Mouse (Mus musculus): ENCODE measurements around the gene C77080. TPM values are rescaled to one million over a fixed set of nuclear protein-coding genes. Genes with fewer than 3 reads are reported as not detected.
A peak's percentile ranks its signal among the peaks of the same experiment; 100 is the strongest.

C77080 gene
- total RNA-seq, 2 experiments from 2014 or later: 6.5 to 8.6 TPM

DNA sequence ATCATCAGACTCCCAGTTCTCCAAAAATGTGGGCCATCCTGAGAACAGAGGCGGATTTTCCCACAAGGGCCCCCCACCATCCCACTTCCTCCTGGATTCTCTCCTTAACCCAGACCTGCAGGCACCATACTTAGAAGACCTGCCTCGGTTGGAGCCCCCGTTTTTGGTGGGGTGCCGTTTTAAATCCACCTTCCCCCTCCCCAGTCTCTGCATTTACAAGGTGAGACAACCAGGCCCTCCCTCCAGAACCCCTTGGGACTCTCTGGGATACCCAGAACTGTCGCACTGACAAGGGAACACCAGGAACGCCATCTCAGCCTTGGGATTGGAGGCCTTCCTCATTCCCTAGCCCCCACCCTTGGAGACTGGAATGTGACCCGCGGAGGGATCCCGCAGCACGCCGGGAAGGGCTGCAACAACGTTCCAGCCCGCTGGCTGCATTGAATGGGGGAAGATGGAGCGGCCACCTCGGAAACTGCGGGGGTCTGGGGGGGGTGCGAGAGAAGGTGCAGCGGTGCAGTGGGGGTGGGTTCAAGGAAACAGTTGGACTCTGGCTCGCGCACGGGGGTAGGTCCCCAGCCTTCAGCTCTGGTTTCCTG is 23.3 kb downstream of the C77080 start:
- peak; percentile 36 for DNase-seq

DNA sequence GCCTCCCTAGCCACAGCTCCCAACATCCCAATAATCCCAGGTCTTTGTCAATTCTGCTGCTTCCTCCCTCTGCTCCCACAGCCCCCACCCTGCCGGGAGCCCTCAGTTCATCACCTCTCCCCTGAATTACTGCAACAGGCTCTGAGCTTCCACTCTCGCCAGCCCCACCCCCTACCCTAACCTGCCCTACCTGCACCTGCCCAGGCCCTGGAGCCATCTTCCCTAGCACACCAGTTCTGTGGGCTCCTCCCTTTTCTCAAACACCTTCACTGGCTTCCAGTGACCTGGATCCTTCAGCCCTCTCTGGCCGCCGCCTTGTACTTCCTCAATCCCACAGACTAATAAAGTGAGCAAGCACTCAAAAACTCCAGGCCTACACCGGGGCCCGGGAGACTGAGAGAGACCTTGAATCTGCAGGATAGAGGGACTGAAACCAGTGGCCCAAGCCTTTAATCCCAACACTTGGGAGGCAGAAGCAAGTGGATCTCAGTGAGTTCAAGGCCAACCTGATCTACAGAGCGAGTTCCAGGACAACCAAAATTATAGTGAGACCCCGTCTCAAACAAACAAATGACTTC is 24.9 kb downstream of the C77080 start:
- DNase-seq: no peak

DNA sequence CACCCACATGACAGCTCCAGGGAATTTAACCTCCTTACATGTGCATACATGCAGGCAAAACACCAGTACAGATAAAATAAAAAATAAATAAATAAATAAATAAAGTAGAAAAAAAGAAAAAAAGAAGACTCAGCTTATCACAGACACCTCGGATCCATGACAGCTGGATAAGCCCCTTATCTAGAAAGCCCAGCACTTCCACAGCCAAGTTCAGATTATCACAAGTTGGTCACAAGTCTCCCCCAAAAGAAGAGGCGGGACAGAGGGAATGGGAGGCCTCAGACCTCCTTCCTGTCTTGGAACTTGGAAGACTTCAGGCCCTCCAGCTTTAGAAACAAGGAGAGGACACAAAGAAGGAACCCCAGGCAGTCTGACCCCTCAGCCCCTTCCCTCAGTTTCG is 26.1 kb downstream of the C77080 start:
- no peak for DNase-seq

DNA sequence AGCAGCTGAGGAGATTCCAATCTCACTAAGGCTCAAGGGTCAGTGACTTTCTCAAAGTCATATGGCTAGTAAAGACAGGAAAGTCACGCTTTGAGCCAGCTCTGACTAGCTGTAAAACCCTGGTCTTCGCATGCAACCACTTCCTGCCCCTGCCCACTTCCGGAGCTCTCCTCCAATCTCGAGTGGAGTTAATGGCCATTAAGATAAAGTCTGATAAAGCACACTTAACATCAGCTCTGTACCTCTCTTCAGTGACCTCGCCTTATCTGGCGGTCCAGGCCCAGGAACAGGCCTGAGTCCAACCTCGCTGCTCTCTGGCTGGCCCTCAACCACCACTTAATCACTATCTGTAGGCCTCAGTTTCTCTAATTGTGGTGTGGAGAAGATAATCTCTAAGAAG is 26.7 kb downstream of the C77080 start:
- DNase-seq: no peak

DNA sequence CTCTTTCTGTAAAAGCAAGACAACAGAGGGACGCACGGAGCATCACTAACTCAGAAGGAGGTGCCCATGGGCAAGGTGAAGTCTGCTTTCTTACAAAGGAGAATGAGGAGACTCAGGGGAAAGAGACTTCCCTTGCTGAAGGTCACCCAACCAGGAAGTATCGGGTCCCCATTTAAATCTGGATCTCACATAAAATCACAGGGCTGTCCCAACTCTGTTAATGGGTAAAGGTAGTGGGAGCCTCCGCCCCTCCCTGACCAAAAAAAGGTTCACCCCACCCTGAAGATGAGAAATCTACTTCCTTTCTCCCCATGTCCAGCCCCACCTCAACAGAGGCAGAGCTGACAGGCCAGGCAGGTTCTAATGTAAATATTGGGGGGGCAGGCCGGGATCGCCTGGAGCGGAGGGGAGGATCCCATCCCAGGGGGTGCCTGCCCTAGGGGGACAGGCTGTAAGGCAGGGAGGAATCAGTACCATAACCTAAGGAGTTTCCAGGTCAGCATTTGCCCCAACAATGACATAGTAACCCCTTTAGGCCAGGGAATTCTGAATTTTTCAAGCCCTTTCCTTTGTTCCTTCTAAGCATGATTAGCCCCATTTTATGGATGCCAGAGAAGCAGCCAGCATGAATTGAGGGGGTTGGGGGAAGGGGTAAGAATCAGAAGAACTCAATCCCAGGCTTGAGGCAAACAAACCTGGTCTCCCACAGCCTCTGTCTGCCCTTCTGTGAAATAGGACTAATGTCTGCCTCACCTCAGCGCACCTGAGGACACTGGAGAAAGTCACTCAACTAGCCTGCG is 28.4 kb downstream of the C77080 start:
- no peak for DNase-seq

DNA sequence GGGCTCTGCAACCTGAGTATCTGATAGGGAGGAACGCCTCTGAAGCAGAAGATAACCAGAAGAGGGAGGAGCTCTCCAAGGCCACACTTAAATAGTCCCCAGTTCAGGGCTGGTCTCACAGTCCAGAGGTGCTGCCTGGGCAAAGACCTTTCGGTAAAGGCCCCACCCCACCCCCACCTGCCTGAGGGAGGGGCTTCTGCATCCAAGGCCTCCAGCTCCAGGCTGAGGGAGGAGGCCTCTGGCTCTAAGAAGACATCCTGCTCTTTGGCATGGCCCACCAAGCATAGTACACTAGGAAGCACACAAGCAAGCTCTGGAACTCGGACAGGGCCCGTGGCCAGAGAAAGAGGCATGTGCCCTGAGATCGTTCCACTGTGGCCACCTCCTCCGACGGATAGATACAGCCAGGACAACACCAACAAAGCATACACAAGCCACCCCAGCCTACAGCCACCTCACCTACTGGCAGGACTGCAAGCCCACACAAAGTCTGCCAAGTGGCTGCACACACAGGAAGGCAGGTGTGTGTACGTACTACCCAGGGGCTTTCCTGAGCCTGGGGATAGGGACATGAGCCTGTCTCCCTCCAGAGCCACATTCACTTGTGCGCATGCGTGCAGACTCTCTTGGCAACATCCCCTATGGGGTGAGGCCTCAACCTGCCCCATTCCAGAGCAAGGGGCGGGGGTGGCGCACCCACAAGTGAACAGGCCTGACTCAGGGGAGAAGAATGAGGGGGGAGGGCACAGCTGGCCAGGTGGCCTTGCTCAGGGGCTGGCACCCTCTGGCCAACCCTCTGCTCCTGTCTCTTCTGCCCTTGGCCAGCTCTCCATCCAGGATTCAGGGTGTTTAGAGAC is 29.4 kb downstream of the C77080 start:
- DNase-seq: no peak

DNA sequence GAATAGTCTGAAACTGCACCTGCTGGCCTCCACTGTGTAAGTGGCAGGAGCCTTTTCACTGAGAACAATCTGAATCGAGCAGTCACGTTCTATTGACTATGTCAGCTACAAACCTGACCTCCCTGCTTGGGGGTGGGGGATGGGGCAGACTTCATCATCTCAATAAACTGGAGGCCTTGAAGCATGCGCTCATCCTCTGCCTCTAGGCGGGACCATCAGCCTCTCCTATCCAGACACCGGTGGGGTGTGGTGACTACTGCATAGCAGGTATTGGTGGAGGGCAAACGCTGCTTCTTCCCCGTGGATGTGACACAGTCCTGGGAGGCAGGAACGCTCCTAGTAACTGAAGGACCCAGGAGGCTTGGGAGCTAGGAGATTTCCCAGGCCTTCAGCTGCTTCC is 30.3 kb downstream of the C77080 start:
- no peak for DNase-seq

DNA sequence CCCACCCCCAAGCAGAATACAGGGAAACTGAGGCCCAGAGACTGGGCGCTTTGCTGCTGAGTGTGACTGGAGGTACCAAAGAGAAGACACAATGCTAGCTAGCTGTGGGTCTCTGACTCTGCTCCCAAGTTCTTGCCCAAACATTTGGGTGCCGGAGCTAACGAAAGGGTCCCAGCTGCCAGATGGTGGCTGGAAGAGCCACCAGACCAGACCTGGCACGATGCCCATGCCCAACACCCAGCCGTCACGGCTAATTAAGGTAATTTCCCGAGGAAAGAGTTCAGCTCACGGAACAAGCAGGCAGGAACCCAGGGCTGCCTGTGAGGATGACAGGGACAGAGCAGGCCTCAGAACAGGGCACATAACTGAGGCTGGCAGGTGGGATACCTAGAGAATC is 33.2 kb downstream of the C77080 start:
- no peak for DNase-seq

DNA sequence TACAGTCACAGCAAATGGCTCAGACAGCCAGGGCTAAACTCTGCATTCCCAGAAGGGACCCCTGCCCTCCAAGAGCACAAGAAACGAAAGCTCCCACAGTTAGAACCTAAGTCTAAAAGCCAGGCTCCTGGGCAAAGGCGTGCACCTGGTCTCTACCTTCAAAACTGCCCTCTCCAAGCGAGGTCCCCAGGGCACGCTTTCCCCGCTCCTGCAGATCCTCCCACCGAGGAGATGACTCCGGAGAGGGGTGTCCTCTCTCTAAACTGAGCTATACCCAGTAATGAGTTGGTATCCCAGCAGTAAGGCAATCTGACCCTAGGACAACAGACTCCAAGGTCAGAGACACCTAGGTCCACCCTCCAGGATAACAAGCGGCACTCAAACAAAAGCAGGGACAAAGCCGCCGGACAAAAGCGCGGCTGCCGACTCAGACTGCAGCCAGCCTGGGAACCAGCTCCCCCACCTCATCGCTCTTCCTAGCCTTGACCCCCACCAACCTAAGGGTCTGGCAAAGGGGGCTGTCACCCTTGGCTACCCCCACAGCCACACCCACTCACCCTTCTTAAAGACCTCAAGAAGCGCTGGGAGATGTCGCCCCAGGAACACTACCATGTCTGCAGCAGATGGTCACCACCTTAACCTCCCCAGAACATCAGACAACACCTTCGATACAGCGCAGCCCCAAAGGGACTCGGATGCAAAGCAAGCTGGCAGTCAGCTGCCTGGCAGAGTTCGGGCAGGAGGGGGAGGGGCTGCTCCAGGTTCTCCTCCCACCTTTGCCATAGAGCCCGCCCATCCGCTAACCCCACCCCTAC is 33.8 kb downstream of the C77080 start:
- DNase-seq: no peak

DNA sequence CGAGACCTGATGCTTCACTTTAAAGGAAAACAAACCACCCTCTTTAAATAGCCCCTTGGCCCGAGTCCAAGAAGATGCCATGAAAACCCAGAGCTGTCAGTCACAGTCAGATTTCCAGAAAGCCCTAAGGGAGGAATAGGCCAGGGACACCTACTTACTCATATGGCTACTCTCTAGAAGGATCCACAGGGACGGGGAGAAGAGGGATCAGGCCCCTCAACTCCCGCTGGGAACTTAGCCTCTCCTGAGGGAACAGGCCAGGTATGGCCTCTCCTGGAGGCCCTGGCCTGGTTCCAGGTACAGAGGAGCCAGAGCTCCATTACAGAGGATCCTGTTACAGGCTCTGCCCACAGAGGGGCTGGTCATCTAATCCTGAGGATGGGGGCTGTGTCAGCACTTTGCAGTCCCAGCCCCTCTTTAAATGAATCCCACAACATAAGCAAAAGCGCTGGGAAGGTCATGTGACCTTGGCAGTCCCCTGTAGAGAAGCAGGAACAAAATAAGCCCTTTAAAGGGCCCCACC is 34.7 kb downstream of the C77080 start:
- no peak for DNase-seq

DNA sequence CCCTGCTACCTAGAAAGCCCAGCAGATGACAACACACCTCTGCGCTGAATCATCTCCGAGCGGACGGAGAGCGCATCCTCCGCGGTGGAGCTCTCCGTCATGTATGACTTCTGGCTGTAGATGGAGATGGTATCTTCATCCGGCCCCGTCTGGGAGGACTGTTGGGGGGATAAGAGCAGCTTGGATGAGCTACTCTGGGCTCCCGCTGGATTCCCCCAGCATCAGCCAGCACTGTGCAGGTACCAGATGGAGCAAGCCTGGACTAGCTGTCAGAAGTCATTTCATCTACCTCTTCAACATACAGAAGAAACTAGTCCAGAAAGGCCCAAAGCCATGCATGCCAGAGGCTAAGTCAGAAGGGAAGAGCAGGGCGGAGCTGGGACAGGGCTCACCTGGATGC is 35.9 kb downstream of the C77080 start:
- no peak for DNase-seq

DNA sequence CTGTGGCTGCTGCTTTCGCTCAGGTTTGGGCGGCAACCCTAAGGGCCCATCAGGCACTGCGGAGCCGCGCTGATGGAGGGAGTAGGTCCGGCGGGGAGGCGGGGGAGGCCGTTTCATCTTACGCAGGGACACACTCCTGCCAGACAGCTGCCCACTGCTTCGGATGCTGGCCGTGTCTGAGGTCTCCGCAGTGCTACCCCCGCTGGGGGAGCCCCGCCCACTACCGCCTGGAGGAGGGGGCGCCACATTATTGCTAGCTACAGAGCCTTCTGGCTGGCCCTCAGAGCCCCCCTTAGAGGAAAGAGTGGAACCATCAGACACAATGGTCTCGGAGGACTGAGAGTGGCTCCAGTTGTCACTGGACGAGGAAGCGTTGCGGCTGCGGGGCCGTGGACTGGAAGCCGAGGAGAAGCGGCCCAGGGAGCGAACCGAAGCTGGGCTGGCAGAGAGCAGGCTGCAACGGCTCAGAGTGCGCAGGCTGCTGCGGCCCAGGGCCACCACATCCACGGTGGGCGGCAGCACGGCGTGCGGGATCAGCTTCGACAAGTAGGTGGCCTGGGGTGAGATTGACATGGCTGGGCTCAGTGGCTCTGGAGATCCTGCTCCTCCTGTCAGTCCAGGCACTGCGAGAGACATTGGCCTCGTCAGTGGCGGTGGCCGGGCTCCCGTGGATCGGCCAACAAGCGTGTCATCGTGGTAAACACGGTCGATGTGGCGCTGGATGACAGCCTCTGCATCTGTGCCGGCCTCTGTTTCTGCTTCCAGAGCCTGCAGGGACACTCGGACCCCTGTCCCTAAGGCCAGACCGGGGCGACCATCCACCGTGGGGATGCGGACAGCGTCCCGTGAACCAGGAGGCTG is 37.6 kb downstream of the C77080 start:
- DNase-seq: no peak

DNA sequence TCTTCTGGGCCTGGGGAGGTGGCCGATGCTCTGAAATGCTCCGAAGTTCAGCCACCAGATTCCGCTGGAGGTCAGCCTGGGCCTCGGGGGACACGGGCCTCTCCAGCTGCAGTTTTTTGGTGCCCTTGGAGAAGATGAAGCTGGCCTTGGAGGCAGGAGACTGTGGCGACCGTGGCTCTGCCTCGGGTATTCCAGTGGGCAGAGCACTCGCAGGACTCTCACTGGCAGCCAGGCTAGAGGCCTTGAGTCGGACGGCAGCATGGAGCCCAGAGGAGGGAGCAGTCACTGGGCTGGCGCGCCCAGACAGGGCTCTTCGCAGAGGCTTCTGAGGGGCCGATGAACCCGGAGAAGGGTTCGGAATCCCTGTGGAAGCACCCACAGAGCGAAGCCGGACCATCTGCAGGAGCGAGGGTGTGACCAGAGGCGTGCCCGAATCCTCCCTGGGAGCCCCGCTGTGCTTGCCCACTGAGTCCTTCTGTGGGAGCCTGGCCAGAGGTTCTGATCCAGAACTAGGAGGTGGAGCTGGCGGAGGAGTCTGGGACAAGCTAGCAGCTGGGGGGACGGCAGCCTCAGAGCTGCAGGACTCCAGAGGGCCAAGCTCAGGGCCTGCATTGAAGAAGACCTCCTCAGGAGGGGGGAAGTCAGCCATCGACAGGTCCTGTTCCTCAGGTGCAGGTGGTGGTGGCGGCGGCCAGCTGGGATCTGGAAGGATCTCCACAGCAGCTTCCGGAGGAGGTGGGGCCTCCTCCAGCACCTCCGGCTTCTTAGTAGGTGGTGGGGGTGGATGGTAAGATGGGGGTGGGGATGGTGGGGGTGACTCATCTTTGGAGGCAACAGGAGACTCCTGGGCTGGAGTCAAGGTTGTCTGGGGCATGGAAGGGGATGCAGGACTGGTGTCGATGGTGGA is 38.9 kb downstream of the C77080 start:
- no peak for DNase-seq

DNA sequence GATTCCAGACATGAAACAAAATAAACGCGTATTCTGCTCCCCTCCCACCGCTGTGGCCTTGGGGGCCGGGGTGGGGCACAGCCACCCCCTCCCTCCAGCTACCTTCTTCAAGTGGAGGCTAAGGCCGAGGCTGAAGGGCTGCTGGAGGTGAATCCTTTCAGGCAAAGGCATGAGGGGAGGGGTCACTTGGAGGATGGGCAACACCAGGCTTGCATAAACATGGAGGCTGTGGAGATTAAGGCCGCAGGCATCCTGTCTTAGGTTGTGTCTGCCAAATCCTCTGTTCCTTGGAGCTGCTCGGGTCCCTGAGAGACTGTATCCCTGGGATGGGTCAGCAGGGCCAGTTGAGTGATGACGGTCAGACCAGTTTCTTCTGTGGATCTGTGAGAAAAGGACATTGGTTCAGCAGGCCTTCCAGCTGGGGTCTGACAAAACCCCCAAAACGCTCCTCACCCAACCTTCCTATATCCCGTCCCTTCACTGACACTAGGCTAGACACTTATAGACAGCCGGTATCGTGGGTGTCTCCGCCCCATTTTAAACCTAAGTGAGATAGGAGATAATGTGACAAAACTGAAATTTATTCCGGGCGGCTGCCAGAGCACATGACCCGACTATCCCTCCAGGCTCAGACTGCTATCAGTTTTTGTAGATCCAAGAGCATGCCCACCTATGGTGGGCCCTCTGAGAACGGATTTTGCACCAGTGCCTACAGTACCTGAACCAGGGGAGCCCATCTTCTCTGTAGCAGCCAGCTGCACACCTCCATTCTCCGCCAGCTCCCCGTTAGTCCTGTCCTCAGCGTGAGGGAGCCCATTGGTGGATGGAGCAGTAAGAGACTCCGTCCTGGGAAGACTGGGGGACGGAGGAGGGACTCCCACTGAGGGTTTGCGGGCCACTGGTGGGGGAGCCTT is 39.9 kb downstream of the C77080 start:
- DNase-seq: no peak

DNA sequence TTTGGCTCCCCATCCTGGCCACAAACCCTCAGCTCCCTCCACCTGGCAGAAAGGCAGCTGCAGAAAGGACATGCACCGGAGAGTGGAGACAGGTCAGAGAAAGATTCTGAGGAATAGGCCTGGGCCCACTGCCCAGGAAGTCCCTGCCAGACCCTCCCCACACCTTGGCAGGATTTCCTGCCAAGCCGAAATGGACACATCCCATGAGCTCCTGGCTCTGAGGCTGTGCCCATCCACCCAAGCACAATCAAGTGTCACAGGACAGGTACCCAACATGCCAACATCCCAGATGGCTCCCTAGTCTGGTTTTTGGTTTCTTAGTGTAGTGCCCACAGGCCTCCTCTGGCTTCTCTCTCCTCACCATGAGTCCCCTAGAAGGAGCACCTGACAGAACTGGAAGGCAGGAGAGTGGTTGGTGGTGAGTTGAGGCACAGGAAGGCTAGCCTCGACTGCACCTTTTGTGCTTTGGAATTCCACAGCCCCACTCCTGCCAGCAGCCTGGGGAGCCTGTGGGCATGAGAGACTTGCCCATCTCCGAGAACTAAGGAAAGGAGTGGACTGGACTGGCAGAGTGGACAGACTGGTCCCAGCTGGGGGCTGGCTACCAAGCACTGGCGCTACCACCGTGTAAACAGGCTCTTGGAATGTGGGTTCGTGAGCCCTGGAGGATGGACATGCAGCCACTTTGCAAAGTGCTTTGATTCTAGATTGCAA is 40.7 kb downstream of the C77080 start:
- DNase-seq: no peak

DNA sequence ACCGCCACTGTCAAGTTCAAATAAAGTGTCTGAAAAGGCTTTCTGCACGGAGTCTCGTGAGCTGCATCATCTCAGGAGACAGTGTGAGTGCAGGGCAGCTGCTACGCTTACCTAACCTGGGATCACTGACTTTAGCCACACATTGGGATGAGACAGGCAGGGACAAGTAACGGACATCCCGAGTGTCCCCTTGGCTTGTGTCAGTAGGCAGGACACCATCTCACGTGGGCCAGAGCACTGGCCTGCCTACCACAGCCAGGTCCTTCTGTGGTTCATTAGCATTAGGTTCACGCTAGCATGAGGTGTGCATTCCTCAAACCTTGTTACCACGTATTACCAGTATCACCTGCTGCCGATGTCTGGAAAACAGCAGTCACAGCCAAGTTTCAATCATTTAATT is 42.0 kb downstream of the C77080 start:
- no peak for DNase-seq

DNA sequence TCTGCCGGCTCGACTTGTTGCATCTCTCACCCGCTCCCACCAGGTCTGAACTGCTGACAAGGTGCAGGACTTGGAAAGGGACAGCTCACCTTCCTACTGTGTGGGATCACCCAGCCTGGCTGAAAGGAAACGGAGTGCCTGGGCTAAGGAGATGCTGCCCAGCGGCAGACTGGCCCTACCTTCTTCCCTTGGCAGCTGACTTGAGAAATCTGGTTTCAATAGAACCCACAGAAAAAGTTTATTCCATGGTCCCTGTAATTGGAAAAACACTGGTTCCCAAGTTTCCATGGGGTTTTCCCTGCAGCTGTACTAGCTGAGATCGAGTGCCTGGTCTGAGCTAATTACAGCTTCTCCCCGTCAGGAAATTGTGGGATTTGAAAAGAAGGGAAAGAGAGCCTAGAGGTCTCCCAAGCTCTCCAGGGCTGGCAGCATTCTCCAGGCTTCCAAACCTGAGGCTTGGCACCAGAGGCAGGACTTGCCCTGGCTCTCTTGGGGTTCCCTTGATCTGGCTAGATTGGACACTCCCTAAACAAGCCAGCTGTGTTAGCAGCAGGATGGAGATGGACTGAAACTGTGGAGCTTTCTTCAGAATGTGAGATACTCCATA is 42.5 kb downstream of the C77080 start:
- no peak for DNase-seq

DNA sequence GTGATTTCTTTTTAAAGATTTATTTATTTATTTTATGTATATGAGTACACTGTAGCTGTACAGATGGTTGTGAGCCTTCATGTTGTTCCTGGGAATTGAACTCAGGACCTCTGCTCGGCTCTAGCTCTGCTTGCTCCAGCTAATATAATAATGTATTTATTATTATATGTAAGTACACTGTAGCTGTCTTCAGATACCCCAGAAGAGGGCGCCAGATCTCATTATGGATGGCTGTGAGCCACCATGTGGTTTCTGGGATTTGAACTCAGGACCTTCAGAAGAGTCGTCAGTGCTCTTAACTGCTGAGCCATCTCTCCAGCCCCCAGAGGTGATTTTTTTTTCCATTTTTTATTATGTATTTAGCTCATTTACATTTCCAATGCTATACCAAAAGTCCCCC is 48.7 kb downstream of the C77080 start:
- peak; percentile 37 for DNase-seq

All from heart, postnatal 4 days (tissue).